Mouse (Mus musculus): Measurements from ENCODE around the gene Ssu72.
A peak's percentile ranks its signal among the peaks of the same experiment; 100 is the strongest.
"Not testable (repeated sequence)": the region's sequence is repeated elsewhere in the genome, so short reads cannot be mapped to it uniquely, and the experiment has no call there.

Gene Ssu72

DNA sequence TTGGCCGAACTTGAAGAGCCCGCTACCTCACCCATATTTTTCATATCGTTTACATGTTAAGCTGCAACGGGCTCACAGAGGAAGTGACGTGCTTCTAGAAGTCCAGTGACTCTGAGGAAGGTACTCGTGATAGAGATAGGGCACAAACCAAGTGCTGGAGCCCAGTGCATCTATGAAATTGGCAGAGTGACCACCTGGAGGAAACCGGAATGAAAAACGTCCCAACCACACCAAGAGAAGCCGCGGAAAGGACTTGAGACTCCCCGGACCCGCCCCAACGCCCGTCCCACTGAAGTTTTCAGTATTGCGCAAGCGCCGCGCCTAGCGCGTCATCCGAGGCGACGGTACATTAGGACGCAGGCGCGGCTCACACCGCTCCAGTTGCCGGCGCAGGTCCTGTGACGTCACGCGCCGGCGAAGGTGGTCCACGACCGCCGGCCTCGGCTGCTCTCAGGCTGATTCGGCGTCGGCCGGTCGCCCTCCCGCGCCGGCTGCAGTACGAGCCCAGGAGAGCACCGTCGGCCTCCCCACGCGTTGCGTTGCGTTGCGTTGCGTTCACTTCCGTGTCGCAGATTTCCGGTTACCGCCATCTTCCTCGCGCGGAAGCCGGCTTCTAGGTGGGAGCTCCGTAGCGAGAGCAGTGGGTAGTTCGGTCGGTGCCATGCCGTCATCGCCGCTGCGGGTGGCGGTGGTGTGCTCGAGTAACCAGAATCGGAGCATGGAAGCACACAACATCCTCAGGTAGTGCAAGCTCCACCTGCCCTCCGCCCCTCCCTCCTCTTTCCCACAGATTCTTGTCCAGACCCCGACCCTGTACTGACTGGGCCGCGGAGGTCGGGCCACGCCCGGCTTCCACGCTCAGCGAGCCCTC is at the start of gene Ssu72:
Gene Ssu72 (plus strand): TSS at position 80 of the 871 bp plus-strand sequence.
- peak; percentile 93 to 96 for DNase-seq

DNA sequence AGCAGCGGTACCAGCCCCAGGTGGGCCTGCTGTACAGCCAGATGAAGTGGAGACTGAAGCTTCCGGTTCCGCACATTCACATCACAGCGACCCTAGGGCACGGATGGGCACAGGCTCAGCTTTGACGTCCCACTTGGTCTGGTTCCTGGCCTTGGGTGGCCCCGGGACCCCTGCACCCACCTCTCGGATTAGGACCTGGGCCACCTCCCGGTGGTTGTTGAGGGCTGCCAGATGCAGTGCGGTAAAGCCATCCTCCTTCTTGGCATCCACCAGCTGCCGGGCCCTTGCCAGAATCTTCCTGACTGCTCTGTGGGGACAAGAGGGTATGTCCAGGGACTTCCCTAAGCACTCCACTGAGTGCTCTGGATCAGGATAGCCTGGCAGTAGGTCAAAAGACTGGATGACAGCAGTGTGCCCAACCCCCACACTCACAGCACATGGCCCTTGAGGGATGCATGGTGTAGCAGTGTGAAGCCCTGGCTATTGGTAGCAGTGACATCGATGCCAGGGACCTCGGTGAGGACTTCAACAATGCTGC is 48.3 kb upstream of the Ssu72 start:
- DNase-seq, result no peak

DNA sequence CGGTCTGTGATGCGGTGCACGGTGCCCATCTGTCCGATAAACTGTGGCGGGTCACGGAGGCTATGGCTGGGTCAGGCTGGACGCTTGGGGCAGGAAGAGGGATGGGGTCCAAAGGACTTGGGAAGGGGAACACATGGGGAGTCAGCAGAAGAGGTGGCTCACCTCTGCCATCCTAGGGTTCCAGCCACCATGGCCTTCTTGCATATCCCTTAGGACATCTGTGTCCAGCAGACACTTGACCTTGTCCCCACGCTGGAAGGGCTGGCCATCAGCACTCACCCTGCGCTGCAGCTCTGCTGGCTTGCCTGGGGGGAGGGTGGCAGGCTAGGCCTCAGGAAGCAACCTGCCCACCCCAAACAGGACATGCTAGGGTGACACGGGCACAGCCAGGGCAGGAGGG is 45.6 kb upstream of the Ssu72 start:
- no peak for DNase-seq

DNA sequence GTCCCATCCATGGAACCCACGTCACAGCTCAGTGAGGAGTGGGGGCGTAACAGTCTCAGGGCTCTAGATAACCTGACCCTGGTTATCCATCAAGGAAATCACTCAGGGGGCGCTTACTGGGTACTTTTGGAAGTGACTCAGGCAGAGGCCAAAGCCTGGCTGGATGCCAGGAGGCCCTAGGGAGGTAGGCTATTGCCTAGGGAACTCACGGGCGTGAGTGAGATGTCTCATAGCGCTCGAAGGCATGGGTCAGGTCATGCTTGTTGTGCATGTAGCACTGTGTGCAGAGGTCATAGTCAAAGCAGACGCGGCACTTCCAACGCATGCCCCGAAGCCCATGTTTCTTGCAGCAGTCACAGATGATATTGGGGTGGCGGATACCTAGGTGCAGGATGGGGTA is 44.0 kb upstream of the Ssu72 start:
- DNase-seq, result no peak

DNA sequence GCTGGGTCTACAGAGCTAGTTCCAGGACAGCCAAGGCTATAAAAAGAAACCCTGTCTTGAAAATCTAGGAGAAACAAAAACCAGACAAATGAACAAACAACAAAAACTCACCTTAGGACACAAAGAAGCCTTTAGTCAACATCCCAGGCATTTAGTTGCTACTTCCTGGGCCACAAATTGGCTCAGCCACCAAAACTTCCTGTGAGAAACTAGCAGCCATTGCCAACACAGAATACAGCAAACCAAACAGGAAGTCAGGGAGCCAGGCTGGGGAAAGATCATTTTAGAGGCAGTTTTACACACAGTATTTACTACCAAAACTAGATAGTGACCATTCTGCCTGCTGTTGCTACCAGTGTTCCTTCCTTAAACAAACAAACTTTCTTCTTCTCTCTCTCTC is 37.7 kb upstream of the Ssu72 start:
- DNase-seq, result no peak

DNA sequence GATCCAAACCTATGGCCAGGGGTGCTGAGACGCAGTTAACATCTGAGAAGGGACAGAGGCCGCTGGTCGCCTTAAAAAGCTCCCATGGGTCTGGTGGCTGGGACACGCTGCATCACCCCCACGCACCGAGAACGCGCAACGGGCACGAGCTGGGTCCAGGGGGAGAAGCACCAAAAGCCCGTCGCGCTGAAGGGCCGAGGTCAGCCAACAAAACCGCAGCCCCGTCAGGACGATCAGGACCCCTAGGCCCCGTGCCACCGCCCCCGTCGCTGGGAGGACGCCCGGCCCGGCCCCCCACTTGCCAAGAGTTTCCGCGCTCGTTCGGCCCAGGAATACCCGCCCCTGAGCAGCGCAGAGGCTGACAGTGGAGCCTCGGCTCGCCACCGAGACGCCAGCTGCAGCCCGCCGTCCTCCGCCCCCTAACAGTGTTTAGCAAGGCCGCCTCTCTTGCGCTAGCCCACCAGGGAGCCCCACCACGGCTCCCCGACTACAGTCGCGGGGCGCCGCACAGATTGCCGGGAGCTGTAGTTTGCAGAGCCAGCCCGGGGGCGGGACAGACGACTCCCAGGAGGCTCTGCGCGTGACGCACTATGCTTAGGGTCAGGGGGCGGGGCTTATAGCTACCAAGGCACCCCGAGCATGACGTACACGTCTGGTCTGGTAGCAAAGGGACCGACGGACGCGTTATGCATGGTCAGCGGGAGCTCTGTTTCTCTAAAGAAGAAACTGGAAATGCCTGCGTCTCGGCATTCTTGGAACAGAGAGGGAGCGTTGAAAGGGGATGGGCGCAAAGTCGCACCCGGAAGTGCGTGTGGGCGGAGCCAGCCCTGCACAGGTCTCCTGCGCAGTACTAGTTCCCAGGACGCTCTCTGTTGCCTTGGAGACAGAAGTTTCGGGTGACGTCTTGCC is 35.7 kb upstream of the Ssu72 start, which contains the start of gene Mib2:
Gene Mib2 (minus strand): TSS at position 510 of the 909 bp plus-strand sequence.
- peak; percentile 98 for DNase-seq

DNA sequence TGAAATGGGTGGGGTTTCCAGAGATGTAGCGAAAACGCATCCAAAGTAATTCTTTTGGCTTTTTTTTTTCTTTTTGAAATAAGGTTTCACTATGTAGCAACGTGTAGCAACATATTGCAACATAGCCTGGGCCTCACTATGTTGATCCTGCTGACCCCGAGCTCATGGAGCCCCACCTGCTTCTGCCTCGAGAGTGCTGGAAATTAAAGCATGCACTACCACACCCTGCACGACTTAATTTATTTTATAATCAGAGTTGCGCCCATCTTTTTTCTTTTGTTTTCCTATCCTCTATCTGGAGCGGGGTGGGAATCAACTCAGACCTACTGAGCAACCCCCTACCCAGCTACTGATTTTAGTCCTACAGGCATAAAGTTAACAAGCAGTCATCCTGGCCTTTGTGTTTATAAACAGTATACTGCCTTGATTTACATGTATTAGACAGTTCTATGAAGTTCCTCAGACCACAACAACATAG is 35.0 kb upstream of the Ssu72 start:
- no peak for DNase-seq

DNA sequence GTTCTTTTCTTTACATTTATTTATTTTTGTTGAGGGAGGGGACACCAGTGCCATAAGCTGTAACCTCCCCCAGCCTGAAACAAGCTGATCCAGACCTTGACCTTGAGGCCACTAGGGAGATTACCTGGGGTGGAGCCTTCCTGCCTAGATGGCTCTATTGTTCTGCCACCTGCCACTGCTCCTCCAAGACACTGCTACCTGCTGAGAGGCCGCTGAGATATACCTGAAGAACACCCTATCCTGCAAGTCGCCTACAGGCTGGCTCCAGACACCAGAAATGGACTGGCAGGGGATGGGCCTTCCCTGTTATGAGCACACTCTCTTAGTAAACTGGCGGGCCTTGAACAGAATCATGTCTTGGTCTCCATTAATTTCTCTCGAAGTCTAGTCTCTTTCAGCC is 34.4 kb upstream of the Ssu72 start:
- not testable (repeated sequence) for DNase-seq

DNA sequence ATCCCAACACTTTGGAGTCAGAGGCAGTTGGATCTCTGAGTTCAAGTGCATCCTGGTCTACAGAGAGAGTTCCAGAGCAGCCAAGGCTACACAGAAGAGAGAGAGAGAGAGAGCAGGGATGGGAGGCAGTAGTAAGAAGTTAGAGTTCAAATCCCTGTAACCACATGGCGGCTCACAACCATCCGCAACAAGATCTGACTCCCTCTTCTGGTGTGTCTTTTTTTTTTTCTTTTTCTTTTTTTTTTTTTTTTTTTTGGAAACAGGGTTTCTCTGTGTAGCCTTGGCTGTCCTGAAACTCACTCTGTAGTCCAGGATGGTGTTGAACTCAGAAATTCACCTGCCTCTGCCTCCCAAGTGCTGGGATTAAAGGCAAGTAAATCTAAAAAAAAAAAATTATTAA is 32.5 kb upstream of the Ssu72 start:
- no peak for DNase-seq

DNA sequence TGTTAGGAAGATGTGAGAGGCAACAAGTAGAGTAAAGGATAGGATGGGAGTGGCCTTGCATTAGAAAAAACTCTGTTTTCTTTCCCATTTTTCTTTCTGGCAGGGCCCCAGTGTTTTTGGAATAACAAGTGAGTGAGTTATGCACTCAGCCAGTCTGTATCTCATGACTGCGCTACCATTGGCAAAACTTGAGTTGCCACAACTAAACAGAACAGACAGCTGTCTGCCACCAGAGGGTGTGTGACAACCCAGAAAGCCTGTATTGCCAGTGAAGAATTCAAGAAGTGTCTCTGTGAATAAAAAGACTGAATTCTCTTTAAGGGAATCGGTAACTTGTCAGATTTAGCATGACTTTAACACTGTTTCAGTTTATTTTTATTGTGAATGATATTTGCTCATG is 28.6 kb upstream of the Ssu72 start:
- DNase-seq, result peak; percentile 45 to 54

DNA sequence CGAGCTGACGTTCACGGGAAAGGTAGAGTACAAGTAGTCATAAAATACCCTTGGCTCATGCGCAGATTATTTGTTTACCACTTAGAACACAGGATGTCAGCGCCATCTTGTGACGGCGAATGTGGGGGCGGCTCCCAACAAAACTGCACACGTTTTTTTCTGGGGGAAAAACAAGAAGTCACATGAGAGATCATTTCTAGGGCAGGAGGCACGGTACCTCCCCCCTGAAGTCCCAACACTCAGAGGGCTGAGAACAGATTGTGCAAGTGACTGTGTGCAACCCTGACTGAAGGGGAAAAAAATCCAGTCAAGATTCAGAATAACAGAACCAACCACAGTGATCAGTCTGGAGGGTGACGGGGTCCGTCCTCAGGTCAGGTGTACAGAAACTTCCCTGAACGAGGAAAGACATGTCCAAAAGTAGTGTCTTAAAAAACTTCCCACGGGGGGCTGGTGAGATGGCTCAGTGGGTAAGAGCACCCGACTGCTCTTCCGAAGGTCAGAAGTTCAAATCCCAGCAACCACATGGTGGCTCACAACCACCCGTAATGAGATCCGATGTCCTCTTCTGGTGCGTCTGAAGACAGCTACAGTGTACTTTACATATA is 20.8 kb upstream of the Ssu72 start:
- not testable (repeated sequence) for DNase-seq

DNA sequence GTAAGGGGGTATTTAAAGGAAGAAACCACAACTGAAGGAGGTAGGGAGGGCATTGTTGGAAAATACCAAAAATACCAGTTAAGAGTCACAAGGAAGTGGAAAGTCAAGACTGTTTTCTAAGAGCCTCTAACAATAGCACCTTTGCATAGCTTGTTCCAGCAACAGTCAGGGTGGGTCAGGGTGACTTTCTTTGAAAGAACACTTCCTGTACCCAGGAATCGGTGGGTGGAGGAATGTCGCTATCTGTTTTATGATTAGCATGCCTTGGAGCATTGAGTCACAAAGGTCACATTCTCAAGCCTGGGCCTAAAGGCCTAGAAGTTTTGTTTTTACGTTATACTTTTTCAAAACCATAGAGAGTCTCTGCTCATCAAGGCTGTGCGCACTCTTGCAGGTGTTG is 16.8 kb upstream of the Ssu72 start:
- DNase-seq, result not testable (repeated sequence)

DNA sequence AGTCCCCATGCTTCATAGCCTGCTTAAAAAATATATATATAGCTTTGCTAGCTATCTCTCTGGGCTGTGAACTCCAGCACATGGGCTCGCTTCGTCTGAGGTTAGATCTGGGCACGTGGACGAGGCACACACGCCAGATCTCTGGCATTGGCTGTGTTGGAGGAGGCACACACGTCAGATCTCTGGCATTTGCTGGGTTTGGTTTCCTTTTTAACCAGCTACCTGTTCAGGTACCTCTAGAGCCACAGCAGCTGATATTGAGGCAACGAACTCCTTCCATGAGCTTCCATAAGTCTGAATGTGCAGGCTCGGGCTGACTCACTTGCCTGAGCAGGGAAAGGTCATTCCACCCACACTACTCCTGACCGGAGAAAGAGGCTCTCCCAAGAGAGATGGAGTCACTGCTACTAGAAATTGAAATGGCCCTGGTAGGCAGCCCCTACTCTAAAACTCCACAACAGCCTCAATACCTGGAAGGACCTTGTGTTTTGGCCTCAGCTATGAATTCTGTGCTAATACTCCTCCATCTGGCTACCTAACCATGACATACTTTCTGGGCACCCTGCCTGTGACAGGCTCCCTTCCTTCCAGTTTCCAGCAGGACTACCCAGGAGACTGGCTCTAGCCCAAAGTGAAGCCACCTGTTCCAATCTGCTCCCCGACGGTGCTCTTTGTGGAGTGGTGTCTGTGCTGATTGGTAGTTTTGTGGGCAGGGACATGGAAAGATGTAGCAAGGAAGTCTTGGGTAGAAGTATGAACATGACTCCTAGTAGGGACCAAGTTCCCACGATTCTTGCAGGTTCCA is 13.8 kb upstream of the Ssu72 start:
- DNase-seq, result no peak

DNA sequence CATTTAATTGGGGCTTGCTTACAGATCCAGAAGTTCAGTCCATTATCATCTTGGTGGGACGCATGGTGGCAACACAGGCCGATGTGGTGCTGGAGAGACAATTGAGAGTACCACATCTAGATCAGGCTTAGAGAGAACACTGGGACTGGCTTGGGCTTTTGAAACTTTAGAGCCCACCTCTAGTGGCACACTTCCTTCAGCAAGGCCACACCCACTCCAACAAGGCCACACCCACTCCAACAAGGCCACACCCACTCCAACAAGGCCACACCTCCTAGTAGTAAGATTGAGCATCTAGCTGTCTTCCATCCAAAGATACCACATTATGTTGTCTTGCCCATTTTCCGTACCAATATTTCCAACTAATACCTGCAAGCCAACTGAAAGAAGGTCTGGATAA is 12.2 kb upstream of the Ssu72 start:
- DNase-seq, result peak; percentile 54 to 66

DNA sequence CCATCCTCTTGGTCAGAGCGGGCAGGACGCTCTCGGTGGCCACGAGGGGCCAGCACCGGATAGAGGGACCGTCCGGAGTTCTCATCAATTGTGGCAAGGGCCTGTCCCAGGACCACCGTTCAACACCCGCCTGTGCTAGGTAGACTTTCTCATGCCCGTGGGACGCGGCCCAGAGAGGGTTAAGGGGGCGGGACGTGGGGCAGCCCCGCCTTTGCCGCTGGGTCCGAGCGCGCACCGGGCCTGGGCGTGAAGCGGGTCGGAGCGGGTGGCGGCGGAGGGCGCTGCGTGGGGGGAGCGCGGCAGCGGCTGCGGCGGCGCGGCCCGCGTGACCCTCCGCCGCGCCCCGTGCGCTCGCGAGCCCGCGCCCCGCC is 10.5 kb upstream of the Ssu72 start, which contains the start of gene Fndc10:
Gene Fndc10 (plus strand): TSS at position 232 of the 371 bp plus-strand sequence.
- peak; percentile 70 to 71 for DNase-seq

DNA sequence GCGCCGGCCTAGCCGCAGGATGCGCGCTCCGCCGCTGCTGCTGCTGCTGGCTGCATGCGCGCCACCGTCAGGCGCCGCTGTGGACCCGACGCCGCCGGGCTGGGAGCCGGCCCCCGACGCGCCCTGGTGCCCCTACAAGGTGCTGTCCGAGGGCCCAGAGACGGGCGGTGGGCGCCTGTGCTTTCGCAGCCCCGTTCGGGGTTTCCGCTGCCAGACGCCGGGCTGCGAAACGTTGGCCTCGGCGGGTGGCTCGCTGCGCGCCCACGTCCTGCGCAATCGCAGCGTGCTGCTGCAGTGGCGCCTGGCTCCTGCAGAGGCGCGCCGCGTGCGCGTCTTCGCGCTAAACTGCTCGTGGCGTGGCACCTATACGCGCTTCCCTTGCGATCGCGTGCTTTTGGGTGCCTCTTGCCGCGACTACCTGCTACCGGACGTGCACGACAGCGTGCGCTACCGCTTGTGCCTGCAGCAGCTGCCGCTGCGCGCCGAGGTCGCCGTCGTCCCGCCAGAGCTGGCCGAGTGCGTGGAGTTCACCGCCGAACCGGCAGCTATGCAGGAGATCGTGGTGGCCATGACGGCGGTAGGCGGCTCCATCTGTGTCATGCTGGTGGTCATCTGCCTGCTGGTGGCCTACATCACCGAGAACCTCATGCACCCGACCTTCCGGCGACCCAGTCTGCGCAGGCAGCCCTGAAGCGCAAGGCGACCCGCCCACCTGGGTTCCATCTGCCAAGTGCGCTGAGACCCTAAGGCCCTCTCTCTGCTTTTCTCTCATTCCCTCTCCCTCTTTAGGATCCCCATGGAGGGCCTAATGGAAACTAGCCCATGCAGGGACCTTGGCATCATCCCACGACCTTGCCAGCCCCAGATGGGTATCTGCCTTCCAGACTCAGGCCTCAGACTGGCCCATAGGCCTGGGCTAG is 9.9 kb upstream of the Ssu72 start:
- peak; percentile 73 to 79 for DNase-seq

DNA sequence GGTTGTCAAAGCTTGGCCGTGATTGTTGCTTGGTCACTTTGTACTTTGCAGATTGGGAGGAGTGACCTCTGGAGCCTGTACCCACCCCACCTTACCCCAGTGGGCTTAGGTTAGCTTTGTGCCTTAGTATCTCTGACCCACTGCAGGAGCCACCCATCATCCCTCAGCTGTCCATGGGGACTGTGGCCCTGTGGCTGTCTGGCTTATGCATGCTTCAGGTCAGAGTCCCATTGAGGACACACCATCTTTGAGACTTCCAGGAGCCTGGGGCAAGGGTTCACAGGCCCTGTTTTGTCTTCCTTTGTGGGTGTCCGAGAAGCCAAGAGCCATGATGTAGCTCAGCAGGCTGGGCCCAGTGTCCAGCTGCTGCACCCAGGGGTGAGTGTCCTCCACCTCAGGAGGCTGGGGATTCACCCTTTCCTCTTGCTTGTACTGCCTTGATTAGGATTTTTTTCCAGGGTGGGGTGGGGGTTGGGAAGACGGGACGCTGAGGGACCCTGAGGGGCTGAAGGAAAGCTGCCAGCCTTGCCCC is 9.0 kb upstream of the Ssu72 start:
- DNase-seq, result no peak

DNA sequence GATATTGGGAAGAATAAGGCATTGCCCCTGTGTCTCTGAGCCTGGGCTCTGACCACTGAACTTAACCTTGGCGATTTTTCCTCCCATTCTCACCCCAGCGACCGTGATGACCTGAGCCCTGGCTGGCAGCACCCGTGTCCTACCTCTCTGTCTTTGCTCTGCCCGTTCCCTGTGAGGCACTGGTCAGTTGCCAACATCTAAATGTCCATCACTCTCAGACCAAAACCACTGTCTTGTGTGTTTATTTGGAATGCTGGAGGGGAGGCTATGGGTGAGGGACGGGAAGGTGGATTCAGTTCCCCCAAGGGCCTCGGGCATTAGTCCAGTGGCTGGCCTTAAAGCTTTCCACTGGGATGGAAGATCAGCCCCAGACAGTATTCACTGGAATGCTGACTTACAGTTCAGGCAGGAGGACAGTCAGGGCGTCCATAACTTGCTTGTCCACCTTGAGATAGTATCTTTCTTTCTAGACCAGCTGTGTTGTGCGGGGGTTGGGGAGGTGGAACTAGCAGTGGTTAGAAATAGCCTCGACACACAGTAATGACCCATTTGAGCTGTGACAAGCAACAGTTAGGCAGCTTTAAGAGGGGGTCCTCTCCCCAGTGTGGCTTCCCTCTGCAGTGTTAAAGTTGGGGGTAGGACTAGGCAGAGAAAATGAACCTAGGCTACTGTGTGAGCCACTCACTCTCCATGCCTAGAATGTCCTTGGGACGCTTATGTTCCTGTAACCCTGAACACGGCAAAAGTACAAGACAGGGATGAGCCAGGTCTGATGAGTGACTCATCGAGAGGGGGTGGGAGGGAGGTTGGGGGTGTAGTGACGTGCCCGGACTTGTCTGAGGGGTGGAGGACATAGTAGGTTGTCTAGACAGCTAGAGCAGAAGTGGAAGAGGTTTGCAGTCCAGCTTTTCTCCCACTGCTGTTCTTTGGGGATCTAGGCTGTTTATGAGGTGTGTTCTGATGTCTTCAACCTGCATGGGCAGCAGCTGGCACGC is 8.0 kb upstream of the Ssu72 start:
- no peak for DNase-seq

DNA sequence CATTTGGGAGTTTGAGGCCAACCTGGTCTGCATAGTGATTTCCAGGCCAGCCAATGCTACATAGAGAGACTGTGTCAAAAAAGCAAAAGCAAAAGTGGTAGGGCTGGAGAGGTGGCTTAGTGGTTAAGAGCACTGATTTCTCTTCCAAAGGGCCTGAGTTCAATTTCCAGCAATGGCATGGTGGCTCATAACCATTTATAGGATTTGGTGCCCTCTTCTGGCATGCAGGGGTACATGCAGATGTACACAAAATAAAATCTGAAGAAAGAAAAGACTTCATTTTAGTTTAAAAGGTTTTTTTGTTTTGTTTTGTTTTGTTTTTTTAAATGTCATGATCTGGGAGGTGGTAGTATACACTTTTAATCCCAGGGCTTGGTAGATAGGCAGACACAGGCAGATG is 4.2 kb upstream of the Ssu72 start:
- DNase-seq, result peak; percentile 40 to 45
